Mouse (Mus musculus) limb, embryonic 14.5 days (tissue): ENCODE measurements around the gene Pcnx. TPM values are rescaled to one million over a fixed set of nuclear protein-coding genes. Genes with fewer than 3 reads are reported as not detected.
A peak's percentile ranks its signal among the peaks of the same experiment; 100 is the strongest.
"Not testable (repeated sequence)": the region's sequence is repeated elsewhere in the genome, so short reads cannot be mapped to it uniquely, and the experiment has no call there.

ENCODE experiments used
- ATAC-seq: fragments of 200-750 bp; cut with Nextera tagmentation; 2 replicates; pipeline ENCODE4 v1.8.0; 2017; ENCODE audit warnings: low read depth, moderate number of reproducible peaks, moderate TSS enrichment; ENCODE audit not compliant: low FRiP score
- DNase-seq: peaks from one replicate; pipeline ENCODE4 v3.0.0-alpha.2; 2015; ENCODE audit warnings: low spot score
- H3K27ac ChIP-seq: fragments of 300-500 bp; sonication (generic); replicated peaks from 2 replicates; pipeline ENCODE4 v1.5.1; 2014; ENCODE audit warnings: low read depth, mild to moderate bottlenecking, low read length, moderate library complexity, mixed read lengths
- H3K27me3 ChIP-seq: fragments of 300-500 bp; sonication (generic); 2 replicates; pipeline ENCODE4 v1.6.1; 2014; ENCODE audit warnings: low read length, mixed read lengths; ENCODE audit not compliant: control insufficient read depth, insufficient read depth
- H3K36me3 ChIP-seq: fragments of 300-500 bp; sonication (generic); 2 replicates; pipeline ENCODE4 v1.6.1; 2014; ENCODE audit warnings: mild to moderate bottlenecking, low read length, moderate library complexity, mixed read lengths; ENCODE audit not compliant: control insufficient read depth, insufficient read depth
- H3K4me1 ChIP-seq: fragments of 300-500 bp; sonication (generic); 2 replicates; pipeline ENCODE4 v1.6.1; 2014; ENCODE audit warnings: antibody characterized with exemption, low read length, mixed read lengths; ENCODE audit not compliant: control insufficient read depth, insufficient read depth
- H3K4me2 ChIP-seq: fragments of 300-500 bp; sonication (generic); replicated peaks from 2 replicates; pipeline ENCODE4 v1.6.1; 2014; ENCODE audit warnings: low read depth, mild to moderate bottlenecking, low read length, moderate library complexity; ENCODE audit not compliant: severe bottlenecking
- H3K4me3 ChIP-seq: fragments of 300-500 bp; sonication (generic); replicated peaks from 2 replicates; pipeline ENCODE4 v1.5.1; 2014; ENCODE audit warnings: low read length
- H3K9ac ChIP-seq: fragments of 300-500 bp; sonication (generic); 2 replicates; pipeline ENCODE4 v1.6.1; 2014; ENCODE audit warnings: mild to moderate bottlenecking, low read depth, low read length, moderate library complexity; ENCODE audit not compliant: severe bottlenecking
- H3K9me3 ChIP-seq: fragments of 300-500 bp; sonication (generic); 2 replicates; pipeline ENCODE4 v1.6.1; 2016; ENCODE audit warnings: low read length; ENCODE audit not compliant: control insufficient read depth
- POLR2A ChIP-seq: fragments of 200-500 bp; IDR thresholded peaks from 2 replicates; pipeline ENCODE4 v1.8.0; 2012; ENCODE audit warnings: inconsistent platforms, mild to moderate bottlenecking, moderate library complexity, borderline replicate concordance; ENCODE audit not compliant: insufficient read depth, insufficient read length; ENCODE audit errors: extremely low read depth
- WGBS: fragments of 180-500 bp; shearing (Covaris S2); extraction: QIAGEN DNeasy Blood & Tissue Kit; methylation state at CpG from one replicate; pipeline ENCODE4 v1.1.7; 2014; 5-methylcytosine and 5-hydroxymethylcytosine counted together
- polyA plus RNA-seq, 2 experiments: library from polyadenylated mRNA; depleted of rRNA in 1 of 2; stranded (reverse) in 1 of 2; unstranded in 1 of 2; fragments of >200 nt; fragmentation: Nextera tagmentation in 1 of 2; extraction: Ambion mirVana in 1 of 2; gene quantifications; 2 replicates each; pipeline versions ENCODE4 v1.2.1 to v1.2.3; 2012 to 2014

Gene Pcnx
- polyA plus RNA-seq, 2 experiments = 18.4 to 36.6 TPM

DNA sequence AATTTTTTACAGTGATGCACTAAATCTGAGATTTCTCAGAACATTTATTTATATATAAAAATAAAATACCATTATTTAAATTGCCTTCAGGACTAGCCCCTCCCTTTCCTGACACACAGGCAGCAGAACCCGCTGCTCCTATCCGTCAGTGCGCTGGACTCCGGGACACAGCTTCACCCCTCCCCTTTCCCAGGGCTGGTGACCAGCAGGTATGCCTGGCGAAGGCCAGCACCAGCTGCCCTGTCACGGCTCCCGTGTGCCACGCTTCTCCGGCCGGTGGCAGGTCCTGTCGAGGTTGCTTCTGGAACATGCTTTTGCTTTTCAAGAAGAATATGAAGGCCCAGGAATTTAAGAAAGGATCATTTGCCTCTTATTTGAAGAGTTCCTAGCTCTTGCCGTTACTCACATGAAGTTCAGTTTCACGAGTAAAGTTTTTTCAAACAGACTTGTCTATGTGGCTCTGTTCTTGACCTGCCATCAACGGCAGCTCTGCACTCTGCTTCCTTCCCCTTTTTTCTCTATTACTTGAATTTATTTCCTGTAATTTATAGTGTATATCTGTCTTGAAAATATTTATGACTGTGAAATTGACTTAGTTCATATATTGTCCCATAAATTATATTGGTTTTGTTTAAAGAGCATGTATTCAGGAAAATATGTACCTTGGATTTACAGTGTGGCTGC is 137.0 kb downstream of the Pcnx start:
- no peak for ATAC-seq
- Histone ChIP-seq H3K4me3 (no peak overlapping the region), H3K4me2 (no peak overlapping the region), H3K4me1 (no peaks in the 10 kb centered on the region), H3K36me3 (peaks cover 42% of the 10 kb centered on the region), H3K27ac (no peak overlapping the region), H3K27me3 (no peaks in the 10 kb centered on the region), H3K9me3 (no peaks in the 10 kb centered on the region), H3K9ac (no peak overlapping the region)
- no peak for TF ChIP-seq POLR2A
- 78% methylated on average over 14 of the region's 14 CpGs for WGBS
- no peak for DNase-seq

GRCm38 (mm10) chr12:81997497-81997896 is 137.7 kb downstream of the Pcnx start:
- H3K36me3 ChIP-seq = peaks cover 36% of the 10 kb centered on the region
- 59% methylated on average over 3 of the region's 3 CpGs for WGBS
- H3K4me1 ChIP-seq = no peaks in the 10 kb centered on the region
- no peak for TF ChIP-seq POLR2A
- H3K27ac ChIP-seq = no peak overlapping the region
- H3K27me3 ChIP-seq = no peaks in the 10 kb centered on the region
- no peak overlapping the region for H3K4me3 ChIP-seq
- ATAC-seq (no peak), DNase-seq (no peak)
- no peak overlapping the region for H3K4me2 ChIP-seq
- H3K9me3 ChIP-seq = no peaks in the 10 kb centered on the region
- no peak overlapping the region for H3K9ac ChIP-seq

GRCm38 (mm10) chr12:82002697-82003096 is 142.9 kb downstream of the Pcnx start:
- H3K27me3 ChIP-seq = not testable (repeated sequence)
- ATAC-seq = peak; percentile 85
- no CpG with 5 or more reads among the region's 6 CpGs for WGBS

DNA sequence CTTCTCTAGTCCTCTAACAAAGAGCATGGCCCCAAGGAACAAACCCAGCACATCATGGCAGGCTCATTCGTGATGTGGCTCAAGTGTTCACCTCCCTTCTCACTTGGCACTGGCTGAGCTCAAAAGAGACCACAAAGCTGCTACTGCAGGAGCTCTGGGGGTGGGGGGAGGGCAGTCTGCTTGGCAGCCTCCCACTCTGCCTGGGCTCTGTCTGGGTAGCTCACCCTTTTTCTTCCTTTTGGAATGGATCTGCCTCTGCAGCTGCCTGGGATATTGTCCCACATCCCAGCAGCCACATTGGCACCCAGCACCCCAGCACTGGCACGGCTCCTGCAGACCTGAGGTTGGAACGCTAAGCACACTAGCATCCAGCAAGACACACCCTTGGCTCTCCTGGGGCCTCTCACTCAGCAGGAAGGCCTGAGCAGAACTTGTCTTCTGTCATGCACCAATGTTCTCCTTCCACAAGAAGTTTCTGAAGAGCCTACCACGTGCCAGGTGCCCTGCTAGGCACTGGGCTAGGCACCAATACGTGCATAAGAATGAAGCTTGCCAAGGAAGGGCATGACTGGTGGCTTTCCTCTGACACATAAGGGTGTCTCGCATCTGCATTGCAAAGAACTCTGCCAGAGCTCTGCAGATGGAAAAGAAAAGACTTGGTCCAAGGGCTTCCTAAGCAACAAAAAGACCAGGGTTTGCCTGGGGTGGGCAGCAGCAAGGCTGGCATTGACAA is 166.2 kb downstream of the Pcnx start:
- not testable (repeated sequence) for H3K4me2 ChIP-seq, H3K9me3 ChIP-seq, H3K9ac ChIP-seq, H3K27me3 ChIP-seq, H3K27ac ChIP-seq, ATAC-seq, DNase-seq, H3K4me3 ChIP-seq, H3K36me3 ChIP-seq, H3K4me1 ChIP-seq
- WGBS = no CpG with 5 or more reads among the region's 6 CpGs

More at GRCm38 (mm10) chr12:82002697-82003096, 142.9 kb downstream of the Pcnx start:
- H3K36me3 ChIP-seq, DNase-seq, H3K4me3 ChIP-seq, H3K4me2 ChIP-seq, H3K27ac ChIP-seq, H3K9ac ChIP-seq, H3K4me1 ChIP-seq, H3K9me3 ChIP-seq: not testable (repeated sequence)

- ATAC-seq = peak; percentile 86
- no CpG with 5 or more reads among the region's 6 CpGs for WGBS
Observed at GRCm38 (mm10) chr12:82033524-82033923, 173.7 kb downstream of the Pcnx start.

DNA sequence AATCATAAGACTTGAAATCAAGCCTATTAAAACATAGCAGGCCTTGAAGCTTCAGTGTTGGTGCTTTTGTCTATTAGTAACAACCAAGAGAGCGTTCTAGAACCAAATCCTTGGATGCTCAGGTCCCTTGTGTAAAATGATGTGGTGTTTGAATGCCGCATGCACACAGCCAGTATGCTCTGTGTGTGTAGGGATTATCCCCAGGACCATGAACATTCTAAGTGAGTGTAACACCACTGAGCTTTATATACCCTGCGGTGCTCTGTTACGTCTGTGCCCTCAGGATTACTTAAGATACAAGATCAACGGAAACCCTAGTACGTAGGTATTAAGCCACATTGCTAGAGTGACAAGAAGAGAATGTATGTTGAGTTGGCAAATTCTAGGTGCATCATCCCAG is 174.2 kb downstream of the Pcnx start:
- H3K27ac ChIP-seq, H3K9me3 ChIP-seq, H3K4me3 ChIP-seq, DNase-seq, H3K9ac ChIP-seq, H3K4me2 ChIP-seq, H3K27me3 ChIP-seq, ATAC-seq, H3K36me3 ChIP-seq, H3K4me1 ChIP-seq: not testable (repeated sequence)
- WGBS = no CpG with 5 or more reads among the region's 6 CpGs

More at GRCm38 (mm10) chr12:82033524-82033923, 173.7 kb downstream of the Pcnx start:
- H3K27ac ChIP-seq, H3K4me1 ChIP-seq, H3K9me3 ChIP-seq, H3K4me2 ChIP-seq, H3K27me3 ChIP-seq, DNase-seq, H3K36me3 ChIP-seq, H3K9ac ChIP-seq, H3K4me3 ChIP-seq: not testable (repeated sequence)

DNA sequence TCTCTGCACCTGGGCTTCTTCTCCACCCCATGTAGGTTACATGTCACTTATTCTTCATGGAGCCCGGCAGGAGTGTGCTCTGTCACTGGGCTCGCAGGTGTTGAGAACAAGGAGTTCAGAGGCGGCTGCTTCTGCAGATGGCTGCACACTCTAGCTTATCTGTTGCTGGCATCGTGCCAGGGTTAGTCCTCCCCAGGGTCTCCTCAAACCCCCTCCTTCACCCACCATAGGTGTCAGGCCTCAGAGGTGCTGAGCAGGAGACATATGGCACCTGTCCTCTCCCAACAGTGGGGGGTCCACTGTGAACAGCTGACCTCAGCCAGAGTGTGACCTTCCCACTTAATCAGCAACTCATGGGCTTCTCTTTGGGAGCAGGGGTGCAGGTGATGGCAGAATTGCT is 184.3 kb downstream of the Pcnx start:
- H3K27me3 ChIP-seq, ATAC-seq, H3K36me3 ChIP-seq, DNase-seq, H3K4me2 ChIP-seq, H3K4me1 ChIP-seq, H3K9me3 ChIP-seq, H3K4me3 ChIP-seq, H3K27ac ChIP-seq, H3K9ac ChIP-seq: not testable (repeated sequence)
- no CpG with 5 or more reads among the region's 4 CpGs for WGBS
